ENCODE assay signal across 25 mouse cellular contexts in the genomic region with DNA sequence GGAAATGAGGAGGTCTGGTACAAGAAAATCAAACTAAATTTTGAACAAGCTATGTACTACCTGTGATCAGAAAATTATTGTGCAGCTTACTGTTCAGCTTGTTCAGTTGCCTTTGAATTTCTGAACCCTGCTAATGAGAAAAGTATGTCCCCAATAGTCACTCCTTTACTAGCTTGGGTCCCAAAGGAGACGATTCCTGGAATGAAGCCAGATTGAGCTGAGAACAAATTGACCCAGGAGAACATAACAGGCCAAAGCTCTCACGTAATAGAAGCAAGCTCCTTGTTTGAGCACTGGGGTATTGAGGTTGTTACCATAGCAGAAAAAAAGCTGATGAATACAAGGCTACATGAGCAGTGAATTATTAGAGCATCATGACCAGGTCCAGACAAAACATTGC.
"Had no signal": no experiment of that assay in that cellular context is flagged by ENCODE, and none has a peak within 500 bp of the region (broad histone marks: within the 10 kb centered on the region; RNA-seq: fewer than 3 reads in every experiment).

No protein-coding gene starts in this region.

- ATAC-seq: liver, embryonic 12.5 days; midbrain, embryonic 13.5 days; midbrain, embryonic 16.5 days had no signal

- H3K9me3 ChIP-seq: limb, embryonic 10.5 days; limb, embryonic 13.5 days; liver, embryonic 12.5 days; liver, embryonic 15.5 days; lung, embryonic 15.5 days; midbrain, embryonic 10.5 days; midbrain, embryonic 13.5 days; neural tube, embryonic 13.5 days; stomach, embryonic 15.5 days had no signal

- H3K36me3 ChIP-seq: limb, embryonic 10.5 days; limb, embryonic 13.5 days; liver, embryonic 12.5 days; liver, embryonic 15.5 days; lung, embryonic 15.5 days; midbrain, embryonic 10.5 days; midbrain, embryonic 13.5 days; neural tube, embryonic 13.5 days; stomach, embryonic 15.5 days had no signal

- H3K4me1 ChIP-seq: limb, embryonic 10.5 days; liver, embryonic 12.5 days; liver, embryonic 15.5 days; lung, embryonic 15.5 days; megakaryocyte, embryonic 14.5 days; midbrain, embryonic 10.5 days; midbrain, embryonic 13.5 days; neural tube, embryonic 13.5 days; stomach, embryonic 15.5 days had no signal

- H3K4me3 ChIP-seq: layer of hippocampus, adult 2 months; limb, embryonic 10.5 days; limb, embryonic 13.5 days; liver, embryonic 12.5 days; liver, embryonic 15.5 days; lung, embryonic 15.5 days; megakaryocyte, embryonic 14.5 days; midbrain, embryonic 10.5 days; midbrain, embryonic 13.5 days; myocyte; neural tube, embryonic 13.5 days; stomach, embryonic 15.5 days had no signal

- DNase-seq: kidney, postnatal 25 days; layer of hippocampus, adult 9-11 months; liver; lung, adult 18-20 months; lung, postnatal 10 days; lung, postnatal 36 days; right cerebral cortex, adult 18-20 months; right cerebral cortex, postnatal 14 days; right cerebral cortex, postnatal 4 days; spleen, adult 18-20 months; thymus, postnatal 25 days had no signal

- H3K27me3 ChIP-seq: limb, embryonic 13.5 days; liver, embryonic 12.5 days; liver, embryonic 15.5 days; lung, embryonic 15.5 days; megakaryocyte, embryonic 14.5 days; midbrain, embryonic 13.5 days; neural tube, embryonic 13.5 days; stomach, embryonic 15.5 days had no signal

- H3K4me2 ChIP-seq: limb, embryonic 13.5 days; liver, embryonic 12.5 days; liver, embryonic 15.5 days; lung, embryonic 15.5 days; midbrain, embryonic 13.5 days; neural tube, embryonic 13.5 days; stomach, embryonic 15.5 days had no signal

- H3K9ac ChIP-seq: limb, embryonic 13.5 days; liver, embryonic 12.5 days; liver, embryonic 15.5 days; lung, embryonic 15.5 days; midbrain, embryonic 13.5 days; neural tube, embryonic 13.5 days; stomach, embryonic 15.5 days had no signal

- H3K27ac ChIP-seq: kidney, postnatal 0 days; layer of hippocampus, adult 2 months; limb, embryonic 10.5 days; limb, embryonic 13.5 days; liver, embryonic 12.5 days; liver, embryonic 15.5 days; lung, embryonic 15.5 days; midbrain, embryonic 10.5 days; midbrain, embryonic 13.5 days; neural tube, embryonic 13.5 days; stomach, embryonic 15.5 days had no signal
